Mouse (Mus musculus) olfactory bulb, adult 2 months (tissue): Measurements from ENCODE around the gene Spag16.

Experiments used
- CTCF ChIP-seq: fragments of 200-500 bp; IDR thresholded peaks from 2 replicates; pipeline ENCODE4 v1.5.1; 2012; ENCODE audit warnings: low read depth, mild to moderate bottlenecking, low read length, moderate library complexity; ENCODE audit not compliant: insufficient read depth
- POLR2A ChIP-seq: fragments of 200-500 bp; IDR thresholded peaks from 2 replicates; pipeline ENCODE4 v1.6.1; 2012; ENCODE audit warnings: mild to moderate bottlenecking, low read depth, low read length, moderate library complexity; ENCODE audit not compliant: insufficient read depth

DNA sequence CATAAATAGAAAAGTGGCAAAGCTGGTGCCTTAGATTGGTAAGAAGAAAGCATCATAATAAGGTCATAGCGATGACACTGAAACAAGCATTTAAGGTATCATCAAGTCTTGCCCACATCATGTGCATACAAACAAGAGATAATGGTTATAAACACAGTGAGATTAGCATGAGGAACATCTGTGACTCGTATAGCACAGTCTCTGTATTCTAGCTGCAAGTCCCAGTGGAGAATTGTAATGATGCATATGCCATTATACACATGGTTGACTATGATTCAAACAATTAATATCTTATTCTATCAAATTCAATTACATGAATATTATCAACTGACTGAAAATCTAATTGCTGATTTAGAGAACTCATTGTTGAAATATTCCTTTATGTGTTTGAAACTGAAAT, 519.4 kb downstream of the Spag16 start:
- no peak for TF ChIP-seq CTCF
- no peak for TF ChIP-seq POLR2A
